Mouse (Mus musculus) urinary bladder, postnatal 4 days (tissue): ENCODE data around the gene Ppm1k.
"Not testable (repeated sequence)": the region's sequence is repeated elsewhere in the genome, so short reads cannot be mapped to it uniquely, and the experiment has no call there.

Experiments used
- DNase-seq, 2 experiments: peaks; one replicate each; pipeline ENCODE4 v3.0.0; 2021 to 2022; ENCODE audit warnings: low spot score in 2 of 2

Gene Ppm1k

DNA sequence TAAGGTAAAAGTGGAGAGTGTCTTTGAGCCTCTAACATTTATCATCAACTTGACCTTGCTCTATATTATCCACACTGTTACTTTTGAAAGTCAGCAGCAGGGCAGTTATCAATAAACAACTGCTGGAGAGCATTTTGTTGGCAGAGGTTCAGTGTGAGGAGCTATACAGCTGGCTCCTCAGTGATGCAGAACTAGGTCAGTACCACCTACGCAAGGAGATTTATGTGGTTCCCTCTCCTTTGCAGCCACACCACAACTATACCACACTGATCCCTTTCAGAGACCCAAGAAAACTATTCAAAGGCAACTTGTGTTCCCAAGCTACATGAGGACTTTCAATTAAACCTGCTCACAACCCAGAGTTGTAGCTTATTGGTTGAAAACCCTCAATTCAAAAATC lies 3.8 kb downstream of the Ppm1k start:
- no peak for DNase-seq

GRCm38 (mm10) chr6:57531011-57531410 lies 4.3 kb downstream of the Ppm1k start:
- DNase-seq, result no peak

DNA sequence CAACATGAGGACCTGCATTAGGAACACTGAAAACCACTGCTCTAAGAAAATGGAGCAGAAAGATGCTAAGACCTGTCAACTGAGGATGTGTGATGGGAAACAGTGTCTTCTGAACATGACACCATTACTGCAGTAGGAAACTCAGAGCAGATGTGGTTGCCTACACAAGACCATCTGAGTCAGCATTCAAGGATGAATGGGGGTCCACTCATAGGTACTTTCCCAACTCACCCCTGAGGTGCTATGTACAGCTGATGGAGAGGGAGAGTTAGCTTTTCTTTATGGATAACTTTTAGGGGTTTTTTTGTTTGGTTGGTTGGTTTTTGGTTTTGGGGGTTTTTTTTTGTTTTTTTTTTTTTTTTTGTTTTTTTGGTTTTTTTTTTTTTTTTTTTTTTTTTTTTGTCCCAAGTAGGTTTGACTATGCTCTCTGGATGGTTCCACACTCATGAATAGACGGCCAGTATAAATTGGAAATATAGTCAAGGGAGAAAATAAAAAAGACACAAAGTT lies 5.9 kb downstream of the Ppm1k start:
- no peak for DNase-seq

DNA sequence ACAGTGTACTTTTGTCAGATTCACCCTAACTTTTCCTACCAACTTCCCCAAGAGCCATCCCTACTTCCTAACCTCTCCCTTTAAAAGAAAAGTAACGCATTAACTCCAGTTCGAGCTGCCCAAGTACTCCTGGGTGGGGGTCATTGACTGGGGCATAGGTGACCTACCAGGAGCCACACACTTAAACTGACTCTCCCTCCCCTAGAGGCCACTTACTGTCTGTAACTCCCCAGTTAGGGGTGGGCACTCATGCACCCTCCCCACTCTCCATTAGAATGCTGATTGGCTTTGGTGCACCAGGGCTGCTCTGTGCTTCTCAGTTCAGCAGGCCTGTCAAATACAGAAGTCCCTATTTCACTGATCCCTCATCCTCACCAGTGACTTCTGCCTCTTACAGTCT lies 8.3 kb downstream of the Ppm1k start:
- no peak for DNase-seq

- no peak for DNase-seq
Measured at GRCm38 (mm10) chr6:57524742-57525141, 10.5 kb downstream of the Ppm1k start.

DNA sequence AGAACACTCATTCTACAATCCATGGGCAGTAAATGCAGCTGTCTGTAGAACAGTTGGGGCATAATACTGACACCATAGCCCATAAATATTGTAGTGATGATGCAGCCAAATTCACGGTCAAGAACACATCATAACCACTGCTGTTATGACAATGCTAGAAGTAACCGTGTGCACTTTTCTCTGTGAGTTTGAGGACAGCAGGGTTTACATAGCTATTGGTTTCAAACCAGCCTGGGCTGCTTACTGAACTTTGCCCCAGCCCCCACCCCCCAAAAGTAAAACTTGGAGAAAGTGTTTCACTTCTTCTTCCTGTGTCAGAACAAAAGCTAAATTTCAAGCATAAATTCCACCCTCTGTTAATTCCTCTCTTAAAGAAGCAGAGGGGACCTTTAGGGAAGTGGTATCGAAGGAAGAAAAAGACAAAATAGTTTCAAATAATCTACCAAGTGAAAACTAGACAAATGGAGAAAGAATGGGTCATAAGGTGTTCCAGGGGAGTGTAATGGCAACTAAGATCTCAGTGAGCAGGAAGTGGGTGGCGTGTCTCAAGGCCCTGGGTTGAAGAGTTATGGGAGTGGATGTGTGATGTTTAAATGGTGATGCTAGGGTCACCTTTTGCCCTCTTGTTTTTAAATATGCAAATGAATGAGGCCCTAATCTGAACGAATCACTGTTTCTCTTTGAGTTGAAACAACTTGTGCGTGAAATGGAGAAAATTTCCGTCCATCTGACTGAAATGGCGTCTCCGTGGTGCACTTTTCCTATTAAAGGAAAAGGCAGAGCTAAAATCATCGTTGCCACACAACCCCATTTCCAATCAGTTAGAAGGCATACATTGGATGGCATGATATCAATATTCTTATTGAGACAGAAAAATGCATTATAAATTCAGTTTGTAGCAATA lies 14.3 kb downstream of the Ppm1k start:
- DNase-seq, result no peak

DNA sequence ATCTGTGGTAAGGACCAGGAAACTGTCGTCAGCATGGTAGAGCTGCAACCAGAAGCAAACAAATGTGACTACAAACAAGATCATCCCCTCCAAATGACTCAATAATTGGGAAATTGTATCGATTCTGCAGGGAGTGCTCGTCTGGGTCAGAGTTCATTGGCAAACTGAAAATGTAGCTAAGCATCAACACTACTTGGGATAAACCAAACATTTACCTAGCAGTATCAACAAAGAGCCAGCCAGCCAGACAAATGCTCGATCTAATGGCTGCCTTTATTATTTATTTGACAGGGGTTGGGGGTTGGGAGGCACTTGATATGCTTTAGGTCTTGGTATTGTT lies 21.3 kb downstream of the Ppm1k start:
- no peak for DNase-seq

DNA sequence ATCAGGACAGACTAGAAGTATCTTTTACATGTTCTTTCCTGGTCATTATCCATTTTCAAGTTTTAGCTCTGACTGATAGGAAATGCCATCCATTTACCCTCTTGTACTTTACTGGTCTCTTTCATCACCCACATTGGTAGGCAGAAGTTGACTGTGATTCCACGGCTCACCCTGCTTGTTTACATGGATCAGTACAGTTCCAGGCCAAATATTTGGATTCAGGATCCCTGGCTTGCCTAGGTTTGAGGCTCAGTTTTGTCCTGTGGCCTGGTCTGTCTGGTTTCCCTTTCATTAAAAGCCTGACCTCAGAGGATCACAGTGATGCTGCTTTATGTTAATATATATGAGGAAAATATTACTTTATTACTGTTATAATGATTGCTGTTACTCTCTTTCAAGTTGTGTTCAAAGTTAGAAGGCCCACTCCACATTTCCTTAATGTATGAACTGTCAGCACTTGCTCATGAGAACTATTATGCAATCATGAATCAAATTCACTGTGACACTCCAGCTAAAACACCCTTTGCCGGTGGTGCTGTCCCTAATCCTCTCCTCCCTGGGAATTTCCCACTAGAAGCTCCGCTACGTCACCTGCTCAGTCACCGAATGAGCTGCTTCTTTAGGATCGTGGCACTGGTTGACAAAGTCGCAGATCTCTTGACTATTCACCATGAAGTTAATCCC lies 21.8 kb downstream of the Ppm1k start:
- DNase-seq, result no peak

DNA sequence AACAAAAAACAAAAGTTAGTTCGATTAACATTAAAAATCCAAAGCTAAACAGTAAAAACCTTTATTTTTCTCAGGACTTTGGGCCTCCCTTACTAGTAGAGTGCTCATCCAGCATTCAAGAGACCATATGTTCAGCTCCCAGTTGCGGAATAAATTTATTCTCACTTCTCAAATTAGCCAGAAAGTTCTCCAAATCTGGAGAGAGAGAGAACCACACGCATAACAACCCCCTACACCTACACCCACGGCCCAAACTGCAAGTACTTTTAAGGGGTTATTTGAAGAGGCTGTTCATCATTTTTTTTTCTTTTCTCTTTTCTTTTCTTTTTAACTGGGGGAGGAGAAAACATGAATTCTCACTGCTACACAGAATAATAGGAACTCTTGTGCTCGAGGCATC lies 23.4 kb downstream of the Ppm1k start:
- DNase-seq, result no peak

GRCm38 (mm10) chr6:57503662-57504379 lies 31.4 kb downstream of the Ppm1k start:
- DNase-seq, result no peak

DNA sequence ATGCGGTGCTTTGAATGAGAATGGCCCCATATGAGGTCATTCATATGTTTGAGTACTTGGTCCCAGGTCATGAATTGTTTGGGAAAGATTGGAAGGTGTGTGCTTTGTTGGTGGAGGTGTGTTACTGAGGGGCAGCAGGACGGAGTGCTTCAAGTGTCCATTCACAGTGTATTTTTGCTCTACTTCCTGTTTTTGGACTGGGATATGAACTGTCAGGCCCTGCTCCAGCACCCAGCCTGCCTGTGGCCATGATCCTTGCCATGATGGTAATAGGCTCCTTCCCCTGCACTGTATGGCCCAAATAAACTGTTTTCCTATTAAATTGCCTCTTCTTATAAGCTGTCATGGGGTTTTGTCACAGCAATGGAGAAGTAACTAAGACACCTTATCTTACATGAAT lies 36.1 kb downstream of the Ppm1k start:
- DNase-seq, result no peak

- not testable (repeated sequence) for DNase-seq
Measured at GRCm38 (mm10) chr6:57468161-57468560, 67.1 kb downstream of the Ppm1k start.
